Mouse (Mus musculus): ENCODE results near the gene Mup8.
"Not testable (repeated sequence)": the region's sequence is repeated elsewhere in the genome, so short reads cannot be mapped to it uniquely, and the experiment has no call there.

Mup8 gene

GRCm38 (mm10) chr4:60222499-60222898 lies at the start of gene Mup8:
Gene Mup8 (minus strand): TSS chr4:60222599.
- in situ Hi-C loops (cut with MboI, MseI), result not testable (repeated sequence)

- in situ Hi-C loops (cut with MboI, MseI), result loop anchor here (5.0 to 25.0 kb wide), 4 partner anchors 99 to 496 kb away; no protein-coding TSS in a partner anchor
Measured at GRCm38 (mm10) chr4:60265977-60266770, 43.8 kb upstream of the Mup8 start.

- in situ Hi-C loops (cut with MboI, MseI), result loop anchor here (5.0 to 25.0 kb wide), 4 partner anchors 102 to 1080 kb away; no protein-coding TSS in a partner anchor
Measured at GRCm38 (mm10) chr4:60262706-60263105, 40.3 kb upstream of the Mup8 start.
